Mouse (Mus musculus): ENCODE measurements around the gene Gm42791.

Gene Gm42791

DNA sequence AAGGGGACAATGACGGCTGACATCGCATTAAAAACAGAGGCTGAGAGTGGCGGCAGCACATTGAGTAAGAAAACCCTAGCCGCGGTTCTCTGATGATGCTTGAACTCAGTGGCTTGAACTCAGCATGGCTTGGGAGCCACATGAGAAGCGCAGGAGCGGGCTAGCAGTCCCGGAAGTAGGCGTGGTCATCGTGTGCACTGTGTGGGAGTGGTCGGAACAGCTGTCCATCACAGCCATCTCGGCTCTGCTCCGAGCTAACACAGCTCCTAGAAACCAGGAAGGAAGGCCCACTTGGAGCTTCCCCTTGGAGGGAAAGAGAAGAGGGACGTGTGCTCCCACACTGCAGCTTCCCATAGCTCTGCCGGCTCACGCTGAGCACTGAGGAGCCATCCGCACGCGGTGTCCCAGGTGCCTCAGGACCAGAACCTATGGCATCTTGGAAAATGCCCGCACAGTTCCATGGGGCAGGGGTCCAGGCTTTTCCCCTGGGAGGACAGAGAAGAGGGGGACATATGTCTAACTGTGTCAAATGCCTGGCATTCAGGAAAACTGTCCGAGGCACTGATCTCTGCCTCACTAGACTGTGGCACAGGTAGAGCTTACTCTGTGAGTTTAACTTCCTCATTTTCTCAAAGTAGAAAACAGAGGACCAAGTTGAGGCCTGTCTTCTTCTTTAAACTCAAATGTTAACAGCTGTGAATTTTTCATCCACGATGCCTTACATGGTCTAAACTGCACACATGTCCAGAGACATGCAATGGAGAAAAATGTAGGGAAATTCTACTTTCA is 108.9 kb downstream of the Gm42791 start:
- DNase-seq (ENCODE audit: low spot score in 2 of 2): peak in 1 of 2 experiments; percentile 57

DNA sequence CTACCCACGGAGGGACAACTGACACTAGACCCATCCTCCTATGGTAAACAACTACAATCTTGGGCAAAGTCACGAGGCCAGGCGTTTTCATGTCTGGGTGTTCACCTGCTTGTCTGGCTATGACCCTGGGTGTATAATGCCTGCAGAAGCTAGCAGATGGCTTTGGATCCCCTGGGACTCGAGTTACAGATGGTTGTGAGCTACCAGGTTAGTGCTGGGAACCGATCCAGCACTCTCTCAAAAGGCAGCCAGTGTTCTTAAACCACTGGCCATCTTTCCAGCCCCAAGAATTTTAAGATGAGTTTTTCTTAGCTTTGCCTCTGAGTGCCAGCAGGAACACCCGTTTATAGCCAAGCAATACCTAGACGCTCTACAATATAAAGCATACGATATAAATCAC is 111.3 kb downstream of the Gm42791 start:
- no peak for DNase-seq (ENCODE audit: low spot score in 2 of 2)

DNA sequence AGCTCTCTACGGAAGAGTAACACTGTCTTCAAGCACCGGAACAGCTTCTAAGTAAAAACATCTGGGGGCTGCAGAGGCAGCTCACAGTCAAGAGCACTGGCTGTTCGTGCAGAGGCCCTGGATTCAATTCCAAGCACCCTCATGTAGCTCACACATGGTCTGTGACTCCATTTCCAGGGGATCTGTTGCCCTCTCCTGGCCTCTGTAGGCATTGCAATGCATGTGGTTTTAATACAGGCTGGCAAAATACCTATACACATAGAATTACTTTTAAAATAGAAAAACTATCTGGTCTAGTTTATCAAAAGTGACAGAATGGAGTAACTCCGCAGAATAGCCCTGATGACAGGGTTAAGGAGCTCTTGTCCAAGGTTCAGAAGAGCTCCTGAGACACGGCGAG is 115.7 kb downstream of the Gm42791 start:
- DNase-seq (ENCODE audit: low spot score in 2 of 2): no peak

DNA sequence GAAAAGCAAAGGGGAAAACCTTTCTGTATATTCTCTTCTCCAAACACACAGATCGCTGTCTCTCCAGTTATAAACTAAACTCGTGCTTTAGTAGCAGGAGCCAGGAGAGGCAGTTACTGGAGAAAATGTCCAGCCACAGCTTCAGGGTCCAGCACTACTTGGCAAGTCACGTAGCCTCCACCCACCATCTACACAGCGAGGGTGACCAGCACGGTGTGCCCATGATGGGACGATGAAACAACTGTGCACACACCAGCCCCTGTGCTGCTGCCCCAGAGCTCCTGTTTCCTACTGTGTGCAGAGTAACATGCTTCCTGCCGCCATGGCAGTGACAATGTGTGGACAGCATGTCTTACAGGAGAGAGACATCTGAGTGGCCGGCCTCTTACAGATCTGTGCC is 121.8 kb downstream of the Gm42791 start:
- DNase-seq (ENCODE audit: low spot score in 2 of 2): no peak

DNA sequence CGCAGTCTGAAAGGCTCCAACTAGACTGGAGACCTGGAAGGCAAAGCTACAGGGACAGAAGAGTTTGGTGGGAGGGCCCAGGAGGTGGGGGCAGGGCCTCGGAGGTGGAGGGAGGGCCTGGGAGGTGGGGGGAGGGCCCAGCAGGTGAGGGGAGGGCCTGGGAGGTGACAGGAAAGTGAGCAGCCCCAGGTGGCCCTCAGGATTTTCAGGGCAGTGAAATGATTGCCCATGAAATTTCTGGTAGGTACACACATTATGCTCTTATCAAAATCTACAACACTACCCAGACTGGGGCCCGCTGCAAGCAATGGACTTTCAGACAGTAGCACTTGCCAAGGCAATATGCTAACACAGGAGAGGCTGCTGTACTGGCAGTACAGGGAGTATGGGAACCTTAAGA is 125.4 kb downstream of the Gm42791 start:
- DNase-seq (ENCODE audit: low spot score in 2 of 2): no peak

DNA sequence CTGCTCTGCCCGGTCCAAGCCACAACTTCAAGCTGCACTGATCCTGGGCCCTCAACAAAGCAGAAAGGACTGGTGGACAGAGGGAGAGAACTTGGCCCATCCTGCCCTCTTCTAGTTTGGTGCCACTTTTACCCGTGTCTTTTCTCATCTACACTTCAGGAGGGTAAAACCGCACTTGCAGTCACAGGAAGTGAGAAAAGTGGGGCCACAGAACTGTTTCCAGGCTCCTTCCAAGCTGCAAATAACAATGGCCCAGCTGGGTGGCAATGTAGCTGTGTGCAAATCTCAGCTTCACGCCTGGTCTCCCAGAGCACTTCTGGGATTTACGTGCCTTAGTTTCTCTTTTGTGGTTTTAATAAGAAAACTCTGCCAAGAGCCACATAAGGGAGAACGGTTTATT is 127.2 kb downstream of the Gm42791 start:
- peak in 1 of 2 experiments; percentile 23 for DNase-seq (ENCODE audit: low spot score in 2 of 2)

DNA sequence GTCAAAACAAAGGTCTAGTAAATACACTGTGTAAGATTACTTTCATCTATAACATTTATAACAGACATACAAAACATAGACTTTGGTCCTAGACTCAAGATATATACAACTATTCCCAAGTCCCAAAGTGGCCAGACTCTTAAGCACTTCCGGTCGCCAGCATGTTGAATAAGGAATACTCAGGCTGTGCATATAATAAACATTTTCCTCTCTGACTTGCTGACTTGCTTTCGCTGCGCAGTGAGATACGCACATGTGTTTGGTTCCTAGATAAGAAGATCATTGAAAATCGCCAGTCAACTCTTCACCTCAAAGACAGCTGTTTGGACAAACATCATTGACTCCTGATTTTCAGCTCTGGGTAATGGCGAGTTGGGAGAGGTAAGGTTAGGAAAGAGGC is 127.8 kb downstream of the Gm42791 start:
- DNase-seq (ENCODE audit: low spot score in 2 of 2): no peak

DNA sequence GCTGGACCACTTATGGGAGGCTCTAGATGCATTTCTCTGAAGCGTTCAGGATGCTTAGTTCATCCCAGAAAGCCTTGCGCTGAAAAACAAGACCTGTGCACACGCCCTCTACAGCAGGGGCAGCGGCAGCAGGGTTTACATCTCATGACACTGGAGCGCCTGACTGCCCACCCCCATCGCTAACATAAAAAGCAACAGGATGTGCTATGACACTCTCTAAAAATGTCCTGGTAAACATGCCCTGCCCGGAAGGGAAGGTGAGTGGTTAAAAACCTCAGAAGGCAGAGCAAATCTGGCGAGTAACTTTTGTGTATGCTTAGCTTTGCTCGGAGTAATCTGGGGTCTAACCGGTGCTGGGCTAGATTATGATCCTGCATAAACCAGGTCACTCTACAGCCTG is 128.4 kb downstream of the Gm42791 start:
- DNase-seq (ENCODE audit: low spot score in 2 of 2): peak in 1 of 2 experiments; percentile 37

DNA sequence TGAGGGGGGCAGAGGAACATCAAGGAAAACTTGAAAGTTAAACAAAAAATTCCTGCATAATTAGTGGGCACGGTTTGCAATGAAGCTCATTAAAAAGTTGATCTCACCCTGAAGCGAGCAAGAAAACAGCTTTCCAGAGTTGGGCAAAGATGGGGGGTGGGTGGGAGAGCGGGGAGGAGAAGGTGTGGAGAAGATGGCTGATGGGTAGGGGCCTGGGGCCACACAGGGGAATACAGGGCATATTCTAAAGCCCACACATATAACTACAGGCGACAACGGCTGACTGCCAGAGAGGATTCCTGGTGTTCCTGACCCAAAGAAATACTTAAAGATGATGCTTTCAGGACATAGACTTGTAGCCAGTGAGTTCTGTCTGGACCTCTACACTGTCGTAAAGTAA is 131.5 kb downstream of the Gm42791 start:
- no peak for DNase-seq (ENCODE audit: low spot score in 2 of 2)

DNA sequence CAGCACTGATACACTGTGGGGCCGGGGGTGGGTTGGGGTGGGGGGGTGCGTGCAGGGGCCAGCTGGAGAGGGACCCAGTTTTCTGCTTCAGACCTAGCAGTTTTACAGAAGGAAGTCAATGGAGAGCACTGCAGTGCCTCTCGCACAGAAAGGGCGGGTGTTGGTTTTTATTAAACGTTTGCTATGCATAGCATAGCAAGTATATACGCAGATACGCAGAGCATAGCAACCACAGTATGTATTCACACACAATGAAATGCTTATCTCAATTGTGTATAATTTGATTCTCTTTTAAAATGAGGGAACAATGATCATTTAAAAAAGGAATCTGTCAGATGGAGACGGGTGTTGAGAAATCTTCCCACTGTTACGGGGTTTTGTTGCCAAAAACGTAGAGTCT is 132.1 kb downstream of the Gm42791 start:
- no peak for DNase-seq (ENCODE audit: low spot score in 2 of 2)

DNA sequence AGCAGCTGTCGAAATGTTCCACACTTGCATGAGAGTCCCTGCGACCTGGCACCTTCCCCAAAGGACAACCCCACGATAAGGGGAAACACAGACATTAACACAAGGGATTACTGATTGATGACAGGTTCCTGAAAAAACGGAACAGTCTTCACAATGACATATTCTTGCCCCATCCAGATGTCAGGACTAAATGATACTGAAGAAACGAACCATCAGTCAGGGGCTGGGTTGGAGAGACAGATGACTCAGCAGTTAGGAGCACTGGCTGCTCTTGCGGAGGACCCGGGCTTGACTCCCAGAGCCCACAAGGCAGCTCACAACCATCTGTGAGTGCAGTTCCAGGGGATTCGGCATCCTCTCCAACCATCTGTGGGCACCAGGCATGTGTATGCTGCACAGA is 132.8 kb downstream of the Gm42791 start:
- no peak for DNase-seq (ENCODE audit: low spot score in 2 of 2)

DNA sequence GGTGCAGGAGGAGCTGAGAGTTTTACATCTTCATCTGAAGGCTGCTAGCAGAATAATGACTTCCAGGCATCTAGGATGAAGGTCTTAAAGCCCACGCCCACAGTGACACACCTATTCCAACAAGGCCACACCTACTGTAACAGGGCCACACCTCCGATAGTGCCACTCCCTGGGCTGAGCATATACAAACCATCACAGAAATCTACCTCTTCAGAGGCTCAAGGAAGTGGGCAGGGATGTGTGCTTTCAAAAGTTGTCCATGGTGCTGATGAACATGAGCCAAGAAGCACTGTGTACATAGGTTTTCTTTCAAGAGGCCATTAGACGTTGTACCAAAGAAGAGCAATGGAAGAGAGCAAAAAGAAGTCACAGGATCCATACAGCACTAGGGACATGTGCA is 137.4 kb downstream of the Gm42791 start:
- no peak for DNase-seq (ENCODE audit: low spot score in 2 of 2)

DNA sequence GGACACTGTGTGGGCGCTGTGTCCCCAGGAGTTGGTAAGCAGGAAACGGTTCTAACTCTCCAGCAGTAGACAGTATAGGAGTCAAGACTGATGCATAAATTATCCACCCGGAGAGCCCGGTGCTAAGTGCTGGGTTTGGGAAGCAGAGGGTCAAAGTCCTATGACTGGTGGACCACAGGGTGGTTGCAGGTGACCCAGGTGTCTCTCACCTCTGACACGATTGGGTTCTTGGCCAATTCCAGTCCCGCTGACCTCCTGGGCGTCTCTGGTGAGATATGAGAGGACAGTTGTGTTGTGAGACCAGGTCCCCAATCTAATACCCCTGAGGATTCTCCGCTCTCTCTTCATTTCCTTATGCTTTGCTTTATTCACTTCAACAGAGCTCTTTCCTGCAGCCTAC is 139.9 kb downstream of the Gm42791 start:
- DNase-seq (ENCODE audit: low spot score in 2 of 2): no peak

DNA sequence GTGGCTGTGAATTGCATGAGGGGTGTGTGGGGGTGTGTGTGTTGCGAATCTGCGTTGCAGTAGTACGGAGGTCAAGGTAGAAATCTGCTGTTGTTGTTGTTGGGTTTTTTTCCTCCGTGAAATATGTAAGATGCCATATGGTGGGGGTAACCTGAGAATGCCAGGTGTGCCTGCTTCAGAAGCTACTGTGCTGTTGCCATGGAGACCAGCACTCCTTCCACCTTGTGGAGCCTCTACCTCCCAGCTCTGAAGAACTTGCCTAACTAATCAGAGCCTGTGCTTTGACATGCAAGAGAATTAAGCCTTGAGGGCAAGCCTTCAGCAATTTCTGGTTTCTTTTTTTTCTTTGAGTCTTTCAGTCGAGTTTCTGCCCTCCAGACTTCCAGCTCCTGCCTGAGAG is 140.8 kb downstream of the Gm42791 start:
- DNase-seq (ENCODE audit: low spot score in 2 of 2): no peak

DNA sequence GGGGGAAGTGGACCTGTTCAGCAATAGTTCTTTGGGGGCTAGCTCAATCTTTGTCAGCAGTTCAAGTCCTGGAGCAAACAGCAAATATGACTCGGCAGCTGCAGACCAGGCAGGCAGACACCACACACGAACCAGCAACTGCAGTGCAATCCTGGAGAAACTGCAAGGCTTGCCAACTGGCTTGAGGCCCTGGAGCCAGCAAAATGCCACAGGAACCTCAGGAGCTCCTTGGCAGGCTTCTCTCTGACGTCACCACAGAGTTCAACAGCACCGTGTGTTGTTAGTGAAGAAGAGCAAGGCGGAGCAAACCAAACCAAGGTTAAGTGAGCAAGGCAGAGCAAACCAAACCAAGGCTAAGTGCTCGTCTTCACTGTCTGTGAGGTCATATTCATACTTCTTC is 145.4 kb downstream of the Gm42791 start:
- no peak for DNase-seq (ENCODE audit: low spot score in 2 of 2)

DNA sequence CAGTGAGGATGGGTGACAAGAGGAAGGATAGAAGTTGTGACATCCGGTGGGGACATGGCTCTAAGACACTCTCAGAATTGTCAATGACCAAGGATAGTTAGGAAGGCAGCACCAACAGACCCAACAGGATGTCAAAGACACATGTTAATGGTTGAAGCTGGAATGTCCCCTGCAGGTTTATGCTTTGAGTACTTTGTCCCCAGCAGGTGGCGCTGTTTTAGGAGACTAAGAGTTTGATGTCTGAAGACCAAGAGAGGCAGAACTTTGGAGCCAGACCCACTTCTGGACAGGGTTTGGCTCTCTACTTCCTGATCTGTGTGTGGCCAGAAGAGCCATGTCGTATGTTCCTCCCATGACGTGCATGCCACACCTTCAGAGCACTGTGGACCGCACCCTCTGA is 147.9 kb downstream of the Gm42791 start:
- no peak for DNase-seq (ENCODE audit: low spot score in 2 of 2)

Data from spleen, postnatal 4 days (tissue).